Mouse (Mus musculus): ENCODE results near the gene Schip1.

Gene Schip1

DNA sequence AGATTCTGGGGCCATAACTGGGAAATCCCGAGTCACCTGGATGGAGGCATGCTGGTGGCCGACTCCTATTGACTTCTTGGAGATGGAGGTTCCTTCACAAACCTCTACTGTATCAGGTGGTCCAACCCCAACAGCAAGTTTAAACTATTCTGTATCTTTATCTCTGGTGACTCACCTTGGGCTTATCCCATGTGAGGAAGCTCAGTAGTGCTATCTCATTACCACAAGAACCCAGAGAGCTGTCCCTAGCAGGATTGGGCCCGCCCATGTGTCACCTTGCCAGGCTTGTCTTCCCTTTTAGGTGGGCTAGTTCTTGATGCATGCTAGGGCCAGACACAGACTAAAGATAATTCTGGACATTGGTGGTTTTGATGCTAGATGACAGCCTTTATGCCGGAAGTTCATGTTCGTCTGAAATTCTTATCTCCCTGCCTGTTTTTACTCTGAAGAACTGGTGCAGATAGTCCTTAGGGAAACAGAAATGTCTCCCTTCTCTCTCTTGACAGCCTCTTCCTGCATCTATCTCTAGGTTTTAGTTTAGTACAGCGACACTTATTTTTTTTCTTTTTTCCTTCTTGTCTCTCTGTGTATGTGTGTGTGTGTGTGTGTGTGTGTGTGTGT lies 435.0 kb downstream of the Schip1 start:
- DNase-seq (ENCODE audit: extremely low read depth, low read depth, low spot score) = no peak

DNA sequence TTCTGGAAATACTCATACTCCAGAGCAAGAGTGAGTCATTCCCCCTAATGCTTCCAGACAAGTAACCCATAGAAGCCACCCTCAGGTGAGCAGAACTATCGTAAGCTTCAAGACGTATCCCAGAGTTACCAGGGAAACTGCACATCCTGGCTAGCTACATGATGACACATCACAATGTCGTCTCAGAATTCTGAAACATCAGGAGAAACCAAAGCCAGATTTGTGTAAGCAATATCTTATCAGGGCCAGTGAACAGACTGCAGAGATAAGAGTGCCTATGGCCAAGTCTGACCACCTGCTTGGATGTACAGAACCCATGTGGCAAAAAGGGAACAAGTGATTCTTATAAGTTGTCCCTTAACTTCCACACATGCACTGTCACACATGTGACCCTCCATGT lies 440.2 kb downstream of the Schip1 start:
- no peak for DNase-seq (ENCODE audit: extremely low read depth, low read depth, low spot score)

DNA sequence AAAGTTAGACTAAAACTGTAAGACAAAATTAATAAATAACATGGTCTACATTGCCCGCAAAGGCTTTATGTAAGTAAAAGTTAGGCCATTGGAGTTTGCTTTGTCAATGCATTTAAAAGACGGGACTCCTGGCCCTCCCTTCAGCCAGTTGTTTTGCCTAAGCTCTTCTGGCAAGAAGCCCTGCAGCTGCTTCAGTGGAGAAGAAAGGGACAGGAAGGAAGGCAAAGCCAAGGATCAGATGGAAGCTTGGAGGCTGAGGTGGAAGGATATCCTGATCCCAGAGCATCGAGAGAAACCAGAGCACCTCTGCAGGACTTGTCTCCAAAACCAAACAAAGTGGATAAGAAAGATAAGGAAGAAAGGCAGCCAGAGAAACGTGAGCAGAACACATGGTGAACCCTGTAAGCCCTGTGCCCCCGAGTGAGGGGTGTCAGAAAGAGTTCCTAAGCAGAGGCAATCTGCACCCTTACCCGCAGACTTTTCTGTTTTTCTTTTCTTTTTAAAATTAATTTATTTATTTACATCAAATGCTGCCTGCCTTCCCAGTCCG lies 442.2 kb downstream of the Schip1 start:
- DNase-seq (ENCODE audit: extremely low read depth, low read depth, low spot score) = no peak

DNA sequence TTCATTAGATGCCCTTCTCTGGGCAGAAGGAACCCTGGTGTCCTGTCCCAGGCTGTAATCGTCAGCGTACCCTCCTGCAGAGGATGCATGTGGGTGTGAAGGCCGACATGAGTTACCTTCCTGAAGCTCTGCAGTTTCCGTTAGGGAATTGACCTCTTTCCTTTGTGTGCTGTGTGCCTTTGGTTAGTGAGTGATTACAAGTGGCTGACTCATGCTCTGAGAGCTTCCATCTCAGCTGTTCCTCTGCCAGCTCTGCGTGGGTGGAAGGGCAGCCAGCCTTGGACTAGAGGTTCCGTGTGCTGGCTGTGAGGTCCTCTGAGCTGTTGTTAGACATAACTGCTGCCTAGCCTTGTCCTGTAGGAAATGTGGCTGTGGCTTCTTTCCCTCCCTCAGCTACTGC lies 444.0 kb downstream of the Schip1 start:
- DNase-seq (ENCODE audit: extremely low read depth, low read depth, low spot score) = peak; percentile 31

DNA sequence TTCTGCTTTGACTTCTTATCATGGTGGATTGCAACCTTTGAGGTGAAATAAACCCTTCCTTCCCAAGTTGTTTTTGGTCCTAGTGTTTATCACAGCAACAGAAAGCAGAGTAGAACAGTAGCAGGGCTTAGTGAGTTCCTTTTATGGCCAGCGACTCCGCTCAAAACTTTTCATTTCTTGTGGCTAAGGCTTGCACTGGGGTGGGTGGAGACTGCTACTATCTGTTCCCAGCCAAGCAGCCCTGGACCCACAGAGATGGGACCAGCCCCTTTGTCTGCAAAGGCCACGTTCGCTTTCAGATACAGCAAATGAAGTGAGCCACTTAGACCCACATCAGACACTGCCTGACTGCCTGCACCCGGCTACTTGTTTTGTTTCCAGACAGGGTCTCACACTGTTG lies 446.3 kb downstream of the Schip1 start:
- no peak for DNase-seq (ENCODE audit: extremely low read depth, low read depth, low spot score)

DNA sequence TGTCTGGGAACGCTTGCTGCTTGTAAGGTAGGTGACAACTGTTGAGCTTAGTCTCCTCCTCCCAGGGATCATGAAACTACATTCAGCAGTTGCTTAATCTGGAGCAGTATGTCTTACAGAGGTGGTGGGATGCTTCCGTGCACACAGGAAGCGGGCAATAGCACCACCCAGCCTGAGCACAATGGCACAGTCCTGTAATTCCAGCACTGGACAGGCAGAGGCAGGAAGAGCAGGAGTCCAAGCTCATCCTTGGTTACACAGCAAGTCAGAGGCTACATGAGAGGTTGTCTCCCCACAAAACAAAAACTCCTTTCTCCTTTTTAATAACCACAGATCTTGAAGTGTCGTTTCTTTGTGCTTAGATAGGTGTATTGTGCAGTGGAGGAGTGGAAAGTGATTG lies 447.1 kb downstream of the Schip1 start:
- no peak for DNase-seq (ENCODE audit: extremely low read depth, low read depth, low spot score)

DNA sequence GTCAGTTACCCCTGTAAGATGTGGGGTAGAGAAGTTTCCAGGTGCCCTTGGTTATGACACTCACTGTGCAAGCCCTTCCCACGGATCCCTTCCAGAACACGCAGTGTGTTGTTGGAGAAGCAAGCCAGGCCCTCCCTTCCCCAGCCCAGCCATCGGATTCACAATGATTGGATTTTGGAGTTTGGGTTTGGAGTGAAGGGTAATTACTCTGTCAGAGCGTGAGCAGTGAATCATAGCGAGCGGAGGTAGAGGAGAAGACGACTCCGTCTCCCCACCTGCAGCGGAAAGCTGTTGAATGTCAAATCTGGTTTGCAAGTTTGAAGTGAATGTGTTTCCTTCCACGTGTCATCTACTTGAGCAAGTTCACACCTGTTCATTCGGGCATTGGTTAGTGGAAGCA lies 447.7 kb downstream of the Schip1 start:
- DNase-seq (ENCODE audit: extremely low read depth, low read depth, low spot score) = no peak

DNA sequence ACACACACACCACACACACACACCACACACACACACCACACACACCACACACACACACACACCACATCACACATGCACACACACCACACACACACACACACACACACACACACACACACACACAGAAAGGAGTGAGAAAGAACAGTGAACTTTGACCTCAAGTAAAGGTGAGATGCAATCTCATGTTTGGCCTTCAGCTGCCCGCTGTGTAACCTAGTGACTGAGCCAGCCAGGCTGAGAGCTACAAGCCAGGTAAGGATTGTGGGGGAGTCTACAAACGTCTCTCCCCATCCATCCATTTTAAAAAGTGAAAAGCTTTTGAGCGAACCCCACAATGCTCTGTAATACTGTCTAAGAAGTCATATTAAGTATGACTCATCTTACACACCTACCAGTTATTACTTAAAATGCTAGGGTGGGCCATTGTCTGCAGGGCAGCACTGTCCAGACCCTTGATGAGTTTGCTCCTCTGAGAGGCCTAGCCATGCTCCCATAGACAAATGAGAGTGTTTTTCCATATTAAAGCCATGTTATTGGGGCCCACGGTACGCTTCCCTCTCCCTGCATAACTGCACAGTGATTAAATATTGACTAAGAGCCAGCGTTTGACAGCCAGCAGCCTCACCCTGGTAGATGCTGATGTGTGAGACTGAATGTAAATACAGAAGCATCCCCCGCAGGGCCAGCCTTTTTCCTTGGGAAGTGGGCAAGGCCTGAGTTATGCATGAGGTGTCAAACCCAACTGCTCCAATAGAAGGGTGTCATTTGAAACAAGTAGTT lies 448.9 kb downstream of the Schip1 start:
- no peak for DNase-seq (ENCODE audit: extremely low read depth, low read depth, low spot score)

DNA sequence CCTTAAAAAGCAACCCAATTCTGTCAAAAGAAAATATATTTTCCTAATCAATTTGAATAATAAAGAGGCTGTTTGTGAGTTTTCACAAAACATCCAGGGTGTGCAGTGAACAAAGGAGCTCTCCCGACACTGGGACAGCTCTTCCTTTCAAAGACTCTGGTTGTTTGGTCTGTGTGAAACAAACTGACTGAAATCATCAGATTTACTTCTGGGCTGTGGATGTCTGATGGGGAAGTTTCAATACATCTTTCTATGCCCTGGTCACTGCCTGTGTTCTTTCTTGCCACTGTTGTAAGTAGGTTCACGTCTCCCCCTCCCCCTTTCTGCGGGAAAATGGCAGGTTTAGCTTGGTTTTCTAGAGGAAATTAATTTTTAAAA lies 449.5 kb downstream of the Schip1 start:
- no peak for DNase-seq (ENCODE audit: extremely low read depth, low read depth, low spot score)

DNA sequence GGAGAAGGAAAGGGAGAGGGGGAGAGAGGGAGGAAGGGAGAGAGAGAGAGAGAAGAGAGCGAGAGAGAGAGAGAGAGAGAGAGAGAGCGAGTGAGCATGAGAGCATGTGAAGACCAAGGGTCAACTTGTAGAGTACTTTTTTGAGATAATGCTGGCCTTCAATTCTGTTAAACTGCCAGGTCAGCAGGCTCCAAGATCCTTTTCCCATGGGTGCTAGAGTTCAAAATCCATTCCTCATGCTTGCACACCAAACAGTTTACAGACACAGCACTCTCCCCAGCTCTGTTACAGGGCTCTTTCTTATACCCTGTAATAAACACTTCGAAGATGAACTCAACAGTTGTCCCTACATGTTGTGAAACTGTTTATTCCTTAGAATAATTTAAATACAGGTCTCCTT lies 450.1 kb downstream of the Schip1 start:
- DNase-seq (ENCODE audit: extremely low read depth, low read depth, low spot score) = no peak

DNA sequence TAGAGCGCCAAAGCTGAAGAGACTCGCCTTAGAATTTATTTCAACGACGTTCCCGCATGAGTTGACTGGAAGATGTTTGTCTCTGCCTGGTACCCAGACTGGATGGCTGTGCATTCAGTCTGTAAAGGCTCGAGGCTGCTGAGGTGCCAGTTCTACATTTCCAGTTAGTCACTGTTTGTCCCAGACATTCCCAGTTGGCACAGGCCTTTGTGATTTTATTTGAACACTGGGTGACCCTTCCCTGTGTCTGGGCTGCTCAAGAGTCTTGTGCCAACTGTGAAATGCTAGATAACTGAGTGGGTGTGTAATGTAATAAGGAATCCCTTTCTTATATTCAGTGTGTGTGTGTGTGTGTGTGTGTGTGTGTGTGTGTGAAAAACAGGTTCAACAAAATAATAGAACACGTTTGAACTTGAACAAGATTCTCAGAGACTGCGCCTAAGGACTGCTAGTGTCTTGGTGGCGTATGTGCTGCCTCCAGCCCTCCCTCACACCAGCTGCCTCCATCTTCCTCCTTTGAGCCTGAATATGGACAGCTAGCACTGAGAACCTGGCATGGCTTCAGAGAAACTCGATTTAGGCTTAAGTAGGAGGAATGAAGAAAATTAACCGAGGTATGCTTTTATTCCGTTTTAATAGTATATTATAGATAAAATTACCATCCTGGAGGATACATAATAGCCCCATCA lies 451.9 kb downstream of the Schip1 start:
- DNase-seq (ENCODE audit: extremely low read depth, low read depth, low spot score) = no peak

DNA sequence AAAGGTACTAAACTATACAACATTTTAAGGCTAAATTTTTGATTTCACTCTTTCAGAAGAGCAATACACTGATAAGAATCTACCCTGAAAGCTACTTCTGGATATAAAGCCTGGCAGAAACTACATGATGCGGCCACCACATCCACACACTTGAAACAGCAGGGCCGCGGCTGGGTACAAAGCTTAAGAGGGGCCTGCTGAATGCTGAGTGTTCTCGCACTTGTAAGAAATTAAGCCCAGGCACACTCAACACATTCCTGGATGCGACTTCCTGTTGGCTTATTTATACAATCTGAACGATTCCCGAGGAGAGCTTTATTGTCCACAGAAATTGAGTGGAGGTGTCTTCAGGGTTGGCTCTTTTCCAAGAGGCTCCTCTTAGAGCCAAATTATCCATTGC lies 452.6 kb downstream of the Schip1 start:
- DNase-seq (ENCODE audit: extremely low read depth, low read depth, low spot score) = no peak

DNA sequence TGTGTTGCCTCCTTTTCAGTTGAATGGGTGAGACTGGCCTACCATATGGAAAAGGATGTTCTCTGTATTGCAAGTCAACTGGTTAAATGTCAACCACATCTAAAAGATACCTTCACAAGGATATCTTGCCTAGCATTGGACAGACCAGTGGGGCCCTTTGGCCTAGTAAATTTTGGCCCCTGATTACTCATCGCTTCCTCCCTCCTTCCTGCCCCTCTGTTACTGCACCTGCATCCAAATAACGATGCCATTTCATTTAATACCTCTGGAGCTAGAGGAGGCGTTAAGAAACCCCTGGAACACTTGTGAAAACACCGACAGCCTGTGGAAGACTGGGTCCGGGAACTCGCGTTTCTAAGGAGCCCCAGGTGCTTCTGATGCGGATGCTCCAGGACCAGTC lies 453.4 kb downstream of the Schip1 start:
- DNase-seq (ENCODE audit: extremely low read depth, low read depth, low spot score) = no peak

DNA sequence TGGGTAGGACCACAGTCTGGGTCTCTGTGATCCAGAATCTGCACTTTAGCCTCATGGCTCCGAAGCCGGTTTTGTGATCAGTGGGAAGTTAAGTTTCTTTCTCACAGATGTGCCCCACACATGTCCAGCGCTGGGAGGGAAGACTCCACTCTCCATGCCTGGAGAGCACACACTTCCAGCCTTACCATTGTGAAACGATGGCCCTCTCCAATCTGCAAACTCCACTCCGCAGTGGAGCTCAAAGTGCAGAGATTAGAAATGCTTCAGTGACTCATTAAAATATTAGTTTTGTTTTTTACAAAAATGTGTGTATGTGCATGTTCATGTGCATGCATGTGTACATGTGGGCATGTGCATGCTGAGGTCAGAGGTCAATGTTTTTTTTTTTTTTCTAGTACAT lies 454.0 kb downstream of the Schip1 start:
- no peak for DNase-seq (ENCODE audit: extremely low read depth, low read depth, low spot score)

DNA sequence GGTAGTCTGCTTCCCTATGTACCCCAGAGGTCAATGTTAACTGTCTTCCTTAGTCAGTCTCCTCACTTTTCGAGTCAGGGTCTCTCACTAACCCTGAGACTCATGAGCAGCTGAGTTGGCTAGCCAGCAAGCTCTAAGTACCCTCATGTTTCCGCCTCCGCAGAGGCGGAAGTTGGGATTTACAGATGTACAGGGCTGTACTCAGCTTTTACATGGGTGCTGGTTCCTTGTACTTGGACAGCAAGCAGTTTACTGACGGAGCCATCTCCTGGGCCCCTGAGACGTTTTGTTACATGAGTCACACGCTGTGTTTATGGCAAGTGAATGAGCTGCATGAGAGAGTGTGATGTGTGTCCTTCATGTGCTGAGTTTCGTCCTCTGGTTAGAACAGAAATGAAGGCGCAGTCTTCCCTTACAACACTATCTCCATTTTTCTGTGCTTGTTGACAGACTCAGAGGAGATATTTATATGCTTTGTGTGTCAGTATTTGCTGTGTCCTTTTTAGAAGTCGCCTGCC lies 460.8 kb downstream of the Schip1 start:
- no peak for DNase-seq (ENCODE audit: extremely low read depth, low read depth, low spot score)

DNA sequence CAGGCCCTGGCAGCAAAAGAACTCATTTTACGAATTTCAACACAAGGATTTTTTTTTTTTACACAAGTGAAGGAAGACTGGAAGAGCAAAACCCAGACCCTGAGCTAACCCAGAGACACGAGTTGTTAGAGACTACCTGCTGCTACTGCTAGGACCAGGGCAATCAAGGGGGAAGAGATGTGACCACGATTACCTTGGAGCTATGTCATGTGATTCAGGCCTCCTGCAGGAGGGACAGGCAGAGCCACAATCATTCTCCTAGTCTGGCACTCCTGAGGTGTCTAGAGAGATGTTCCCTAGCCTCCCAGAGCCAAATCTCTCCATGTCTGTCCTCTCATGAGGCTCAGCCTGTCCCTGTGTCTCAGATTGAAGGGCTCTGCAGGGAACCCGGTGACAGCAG lies 461.8 kb downstream of the Schip1 start:
- DNase-seq (ENCODE audit: extremely low read depth, low read depth, low spot score) = no peak

DNA sequence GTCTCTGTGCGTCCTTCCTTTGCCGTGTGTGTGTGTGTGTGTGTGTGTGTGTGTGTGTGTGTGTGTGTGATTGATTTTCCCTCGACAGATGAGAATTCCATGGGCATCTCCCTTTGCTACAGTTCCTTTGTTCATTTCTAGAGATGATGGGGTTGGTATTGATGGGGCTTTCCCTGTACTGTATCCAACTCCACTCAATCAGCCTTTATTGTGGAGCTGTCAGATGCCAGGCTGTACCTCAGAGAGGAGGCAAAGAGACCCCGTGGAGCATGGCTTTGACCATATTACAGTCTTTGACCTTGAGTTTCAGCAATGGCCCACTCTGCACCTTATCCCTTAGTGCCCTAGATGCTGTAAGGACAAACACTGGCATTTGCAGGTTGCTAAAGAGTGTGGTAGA lies 462.6 kb downstream of the Schip1 start:
- no peak for DNase-seq (ENCODE audit: extremely low read depth, low read depth, low spot score)

DNA sequence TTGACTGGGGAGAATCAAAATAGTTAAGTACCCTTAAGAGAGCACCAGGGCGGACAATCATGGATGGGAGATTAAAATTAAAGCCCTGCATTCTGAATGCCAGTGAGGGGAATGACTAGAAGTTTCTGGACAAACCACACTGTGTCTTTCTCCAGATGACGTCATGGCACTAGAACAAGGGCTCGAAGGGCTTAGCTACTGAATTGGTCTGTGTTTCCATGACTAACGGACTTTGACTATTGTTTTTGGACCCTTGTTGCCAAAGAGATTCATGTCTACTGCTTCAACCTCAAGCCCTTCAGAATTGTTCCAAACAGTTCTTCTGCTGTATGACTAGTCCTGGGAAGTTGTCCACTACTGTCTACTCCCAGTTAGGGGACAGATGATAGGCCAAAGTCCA lies 467.3 kb downstream of the Schip1 start:
- DNase-seq (ENCODE audit: extremely low read depth, low read depth, low spot score) = no peak

DNA sequence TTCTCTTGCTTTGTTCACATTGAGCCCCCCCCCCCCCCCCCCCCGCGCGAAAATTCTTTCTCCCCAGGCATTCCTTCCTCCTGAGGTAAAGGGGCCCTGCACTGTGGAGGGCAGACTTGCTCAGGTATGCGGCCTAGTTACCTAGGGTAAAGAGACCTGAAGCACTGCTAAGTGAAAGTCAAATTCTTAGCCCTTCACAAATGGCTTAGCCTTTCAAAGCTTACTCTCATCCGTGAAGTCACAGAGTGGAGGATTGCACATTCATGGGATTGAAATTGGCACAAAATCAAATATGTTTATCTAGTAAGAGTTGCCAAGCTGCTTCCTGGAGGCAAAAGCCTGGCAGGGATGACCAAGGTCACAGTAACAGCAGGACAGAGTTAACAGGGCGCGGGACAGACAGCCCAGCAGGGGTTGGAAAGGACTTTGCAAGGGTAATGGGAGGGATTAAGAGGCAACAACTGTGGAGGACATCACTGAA lies 470.0 kb downstream of the Schip1 start:
- no peak for DNase-seq (ENCODE audit: extremely low read depth, low read depth, low spot score)

DNA sequence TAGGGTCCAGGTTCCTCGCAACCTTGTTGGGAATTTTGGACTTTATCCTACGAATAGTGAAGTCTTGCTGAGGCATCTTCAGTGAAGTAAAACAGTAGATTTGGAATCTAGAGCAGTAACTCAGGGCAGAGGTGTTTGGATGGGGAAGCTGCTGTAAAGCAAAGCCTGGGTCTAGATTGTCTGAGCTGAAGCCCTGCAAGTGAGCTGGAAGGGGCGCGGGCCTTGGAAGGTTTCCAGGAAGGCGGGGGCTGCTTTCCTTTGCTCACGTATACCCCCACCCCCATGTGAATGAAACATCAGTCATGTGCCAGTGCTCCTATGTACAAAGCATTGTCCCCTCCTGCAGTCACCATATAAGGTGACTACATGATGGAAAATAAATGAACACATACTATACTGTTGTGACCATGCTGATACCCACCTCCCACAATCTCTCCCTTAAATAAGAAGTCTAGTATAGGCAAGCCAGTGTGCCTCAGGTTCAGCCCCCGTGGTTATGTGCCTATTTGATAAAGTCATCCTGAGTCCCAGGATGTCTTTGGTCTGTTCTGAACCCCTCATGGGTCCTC lies 470.6 kb downstream of the Schip1 start:
- DNase-seq (ENCODE audit: extremely low read depth, low read depth, low spot score) = no peak

DNA sequence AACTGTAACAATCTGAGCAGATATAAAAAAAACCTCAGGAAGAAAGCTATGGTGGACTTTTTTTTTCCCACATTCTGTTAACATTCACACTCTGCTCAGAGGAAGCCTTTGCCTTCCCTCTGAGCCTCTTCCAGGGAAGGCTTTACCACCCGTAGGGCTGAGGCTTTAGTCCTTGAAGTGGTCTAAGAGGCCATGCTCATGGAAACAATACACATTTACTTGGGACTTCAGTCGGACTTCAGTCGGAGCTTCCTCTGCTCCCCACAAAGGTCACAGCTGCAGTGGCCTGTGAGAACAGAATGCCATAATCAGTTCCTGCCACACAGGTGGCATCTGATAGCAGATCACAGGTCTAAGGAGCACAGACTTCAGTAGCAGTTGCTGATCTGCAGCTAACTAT lies 471.5 kb downstream of the Schip1 start:
- DNase-seq (ENCODE audit: extremely low read depth, low read depth, low spot score) = no peak
